Mouse (Mus musculus) R1 (cell line): ENCODE data around the gene Gm4969.
"Not testable (repeated sequence)": the region's sequence is repeated elsewhere in the genome, so short reads cannot be mapped to it uniquely, and the experiment has no call there.

Experiments used
- DNase-seq: peaks from one replicate; pipeline ENCODE4 v3.0.0-alpha.2; 2018; ENCODE audit warnings: low read depth, low spot score

Gene Gm4969

GRCm38 (mm10) chr7:19118028-19118771, at the start of gene Gm4969:
Gene Gm4969, minus strand, starts transcription at chr7:19118368.
- peak; percentile 98 for DNase-seq

- peak; percentile 27 for DNase-seq
Measured at GRCm38 (mm10) chr7:19166990-19167389, 48.8 kb upstream of the Gm4969 start.

- peak; percentile 34 for DNase-seq
Measured at GRCm38 (mm10) chr7:19165656-19166423, 47.7 kb upstream of the Gm4969 start, which contains the start of gene Gipr. Gene Gipr, minus strand, starts transcription at chr7:19166127.

- DNase-seq, result peak; percentile 85
Measured at GRCm38 (mm10) chr7:19164978-19165377, 46.8 kb upstream of the Gm4969 start.

GRCm38 (mm10) chr7:19164189-19164588, 46.0 kb upstream of the Gm4969 start:
- DNase-seq, result peak; percentile 98

- DNase-seq, result no peak
Measured at GRCm38 (mm10) chr7:19163752-19164151, 45.6 kb upstream of the Gm4969 start.

GRCm38 (mm10) chr7:19162928-19163327, 44.8 kb upstream of the Gm4969 start:
- DNase-seq, result no peak

GRCm38 (mm10) chr7:19160115-19160514, 41.9 kb upstream of the Gm4969 start:
- peak; percentile 85 for DNase-seq

- no peak for DNase-seq
Measured at GRCm38 (mm10) chr7:19159411-19159810, 41.2 kb upstream of the Gm4969 start.

GRCm38 (mm10) chr7:19158601-19159000, 40.4 kb upstream of the Gm4969 start:
- DNase-seq, result no peak

GRCm38 (mm10) chr7:19157160-19157800, 39.1 kb upstream of the Gm4969 start:
- DNase-seq, result peak; percentile 88

- peak; percentile 41 for DNase-seq
Measured at GRCm38 (mm10) chr7:19155825-19156475, 37.8 kb upstream of the Gm4969 start.

- no peak for DNase-seq
Measured at GRCm38 (mm10) chr7:19154796-19155195, 36.6 kb upstream of the Gm4969 start.

- not testable (repeated sequence) for DNase-seq
Measured at GRCm38 (mm10) chr7:19151121-19151520, 33.0 kb upstream of the Gm4969 start.

GRCm38 (mm10) chr7:19149626-19150025, 31.5 kb upstream of the Gm4969 start, which contains the start of gene Snrpd2:
Gene Snrpd2, plus strand, starts transcription at chr7:19149722.
- peak; percentile 96 for DNase-seq

- DNase-seq, result peak; percentile 100
Measured at GRCm38 (mm10) chr7:19148875-19149541, 30.8 kb upstream of the Gm4969 start, which contains the start of gene Qpctl. Gene Qpctl, minus strand, starts transcription at chr7:19149291.

- DNase-seq, result peak; percentile 16
Measured at GRCm38 (mm10) chr7:19148180-19148874, 30.2 kb upstream of the Gm4969 start.

GRCm38 (mm10) chr7:19147497-19148045, 29.4 kb upstream of the Gm4969 start:
- DNase-seq, result peak; percentile 33

GRCm38 (mm10) chr7:19146793-19147192, 28.6 kb upstream of the Gm4969 start:
- no peak for DNase-seq

GRCm38 (mm10) chr7:19137380-19137779, 19.2 kb upstream of the Gm4969 start:
- DNase-seq, result peak; percentile 72
